Mouse (Mus musculus) urinary bladder, adult 2 months (tissue): ENCODE data around the gene Tagln3. TPM values are rescaled to one million over a fixed set of nuclear protein-coding genes. Genes with fewer than 3 reads are reported as not detected.

Experiments used
- polyA plus RNA-seq: library from polyadenylated mRNA; depleted of rRNA; stranded (reverse); fragments of >200 nt; gene quantifications from 2 replicates; pipeline ENCODE4 v1.2.3, GENCODE M21; 2012; rRNA removed

Tagln3 gene
- polyA plus RNA-seq, 1 experiment: 2.0 TPM

Other genes starting within 250 kb of the Tagln3 start
- 0.27 and 0.48 TPM in 2 replicates for gene Gm609, start 231.6 kb downstream of the Tagln3 start, polyA plus RNA-seq
- not detected in 2 replicates for gene Gm17783, start 192.6 kb downstream of the Tagln3 start, polyA plus RNA-seq
- not detected in 2 replicates for gene Slc9c1, start 189.3 kb downstream of the Tagln3 start, polyA plus RNA-seq
- 0.32 and 0.45 TPM in 2 replicates for gene Gcsam, start 114.2 kb downstream of the Tagln3 start, polyA plus RNA-seq
- 1.6 and 2.5 TPM in 2 replicates for gene BC016579, start 70.5 kb downstream of the Tagln3 start, polyA plus RNA-seq
- 0.04 and 0.22 TPM in 2 replicates for gene Tmprss7, start 30.9 kb downstream of the Tagln3 start, polyA plus RNA-seq
- gene Abhd10, start 18.3 kb upstream of the Tagln3 start, polyA plus RNA-seq: 19.8 and 22.0 TPM in 2 replicates
- 65.9 and 73.9 TPM in 2 replicates for gene Phldb2, start 229.0 kb upstream of the Tagln3 start, polyA plus RNA-seq